Mouse (Mus musculus): ENCODE measurements around the gene Iqgap3. TPM values are rescaled to one million over a fixed set of nuclear protein-coding genes. Genes with fewer than 3 reads are reported as not detected.

The Iqgap3 gene
- polyA plus RNA-seq (2017; shearing (Covaris generic)): 0.97 TPM

DNA sequence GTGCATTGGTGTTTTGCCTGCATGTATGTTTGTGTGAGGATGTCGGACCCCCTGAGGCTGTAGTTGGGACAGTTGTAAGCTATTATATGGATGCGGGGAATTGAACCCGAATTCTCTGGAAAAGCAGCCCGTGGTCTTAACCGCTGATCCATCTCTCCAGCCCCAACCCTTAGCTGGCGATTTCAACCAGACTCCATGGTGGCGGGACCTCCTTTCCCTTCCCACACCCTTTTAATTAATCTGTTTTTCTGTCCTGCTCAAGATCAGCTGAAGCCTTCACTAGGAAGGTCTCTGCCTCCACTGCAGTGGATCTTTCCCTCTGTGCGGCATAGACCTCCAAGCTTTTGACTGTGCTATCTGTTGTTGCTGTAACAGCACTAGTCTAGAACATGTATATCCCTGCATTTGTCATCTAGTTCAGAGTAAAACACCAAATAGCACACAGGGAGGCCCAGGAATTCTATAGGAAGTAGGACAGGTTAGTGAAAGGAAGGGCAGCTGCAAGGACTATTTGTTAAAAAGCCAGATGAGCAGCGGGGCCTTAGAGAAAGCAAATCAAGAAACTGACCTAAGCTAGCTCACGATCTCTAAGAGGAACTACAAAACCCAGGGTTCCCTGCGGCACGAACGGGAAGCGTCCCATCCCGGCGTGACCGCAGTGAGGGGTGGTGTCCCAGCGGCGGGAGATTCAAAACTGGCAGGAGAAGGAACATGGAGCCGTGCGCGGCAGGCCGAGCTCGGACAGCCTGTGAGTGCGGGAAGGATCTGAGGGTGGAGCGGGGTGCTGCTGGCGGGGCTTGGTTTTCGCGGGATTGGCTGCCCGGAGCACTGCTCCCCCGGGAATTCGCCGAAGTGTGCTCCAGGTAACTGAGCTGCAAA is at the start of gene Iqgap3:
Gene Iqgap3 (plus strand): TSS at position 627 of the 879 bp plus-strand sequence.

DNA sequence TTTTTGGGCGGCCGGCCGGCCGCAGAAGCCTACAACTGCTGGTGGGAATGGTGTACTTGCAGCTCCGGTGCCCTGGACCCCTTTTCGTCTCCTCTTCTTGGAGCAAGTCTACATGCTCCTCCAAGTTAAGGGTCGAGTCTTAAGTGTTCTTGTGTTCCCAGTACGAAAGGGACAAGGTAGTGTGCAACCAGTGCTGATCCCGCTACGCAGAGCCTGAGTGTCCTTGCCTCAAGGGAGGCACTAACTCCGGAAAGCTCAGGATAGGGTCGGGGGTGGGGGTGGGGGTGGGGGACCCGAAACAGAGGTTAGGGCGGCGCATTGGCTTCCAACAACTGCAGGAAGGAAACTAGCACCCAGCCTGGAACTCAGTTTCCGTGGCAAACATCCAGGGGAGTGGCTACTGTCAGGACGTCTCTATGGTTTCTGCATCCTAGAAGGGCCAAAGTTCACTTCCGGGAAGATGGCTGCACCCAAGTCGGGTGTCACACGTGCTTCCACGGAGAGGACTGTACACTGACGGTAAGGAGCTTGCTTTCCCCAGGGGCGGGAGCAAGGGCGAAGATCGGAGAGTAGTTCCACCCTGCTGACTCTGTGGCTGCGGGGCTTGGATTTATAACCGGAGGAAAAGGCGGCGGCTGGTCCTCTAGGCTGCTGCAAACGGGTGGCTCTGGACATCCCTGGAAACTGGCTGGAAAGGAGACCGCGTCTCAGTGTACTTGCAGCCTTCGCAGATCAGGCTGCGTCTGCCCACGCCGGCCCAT is 38.9 kb upstream of the Iqgap3 start, which contains the start of gene Gpatch4:
Gene Gpatch4 (plus strand): TSS at position 448 of the 761 bp plus-strand sequence.

DNA sequence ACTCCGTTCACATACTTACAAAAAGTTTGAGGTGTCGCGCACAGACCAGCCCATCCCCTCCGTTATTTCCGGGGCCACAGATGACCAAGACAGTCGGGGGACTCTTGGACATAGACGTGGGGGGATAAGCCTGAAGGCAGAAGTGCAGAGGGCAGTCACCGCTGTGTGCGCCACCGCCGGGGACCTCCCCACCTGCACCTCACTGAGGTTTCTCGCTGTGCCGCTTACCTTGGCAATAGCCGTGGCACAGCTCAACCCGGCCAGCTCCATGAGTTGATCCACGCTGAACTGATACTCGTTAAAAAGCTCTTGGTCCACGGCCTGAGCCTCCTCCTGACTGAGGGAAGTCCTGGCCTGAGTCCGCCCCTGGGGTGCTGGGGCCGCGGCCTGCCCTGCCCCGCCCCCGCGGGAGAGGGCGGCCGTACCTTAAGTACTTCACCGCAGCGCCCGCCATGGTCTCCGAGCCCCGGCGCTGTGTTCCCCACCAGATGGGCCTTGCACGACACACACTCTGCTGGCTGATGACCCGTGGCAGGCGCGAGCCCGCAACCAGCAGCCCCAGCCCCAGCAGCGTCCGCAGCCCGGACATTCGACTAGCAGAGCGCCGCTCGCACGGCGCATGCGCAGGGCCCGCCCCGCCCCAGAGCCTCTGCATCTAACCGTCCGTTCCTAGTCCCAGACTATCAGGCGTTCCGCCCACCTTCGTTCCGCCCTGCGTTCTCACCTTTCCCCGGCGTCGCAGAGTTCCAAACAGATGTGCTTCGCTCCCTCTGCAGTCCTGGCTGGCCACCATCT is 23.7 kb upstream of the Iqgap3 start, which contains the start of gene Naxe:
Gene Naxe (minus strand): TSS at position 594 of the 795 bp plus-strand sequence.

DNA sequence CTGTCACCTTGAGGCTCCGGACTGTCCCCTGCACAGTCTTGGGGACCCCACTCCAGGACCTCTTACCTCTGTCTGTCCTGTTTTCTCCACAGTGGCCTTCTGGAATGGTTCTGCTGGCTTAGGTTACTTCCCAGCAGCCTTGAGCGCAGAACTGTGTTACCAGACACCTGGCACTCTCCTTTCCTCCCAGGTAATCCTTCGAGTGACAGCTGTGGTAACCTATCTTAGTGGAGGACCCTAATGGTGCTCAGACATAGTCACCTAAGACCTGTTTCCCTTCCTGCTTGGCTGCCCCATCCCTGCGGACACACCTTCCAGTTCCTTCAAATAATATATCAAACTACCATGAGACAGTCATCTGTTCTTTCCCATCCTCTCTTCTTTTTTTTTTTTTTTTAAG is 3.6 kb upstream of the Iqgap3 start, which contains the start of gene Ttc24:
Gene Ttc24 (minus strand): TSS at position 101 of the 400 bp plus-strand sequence.

DNA sequence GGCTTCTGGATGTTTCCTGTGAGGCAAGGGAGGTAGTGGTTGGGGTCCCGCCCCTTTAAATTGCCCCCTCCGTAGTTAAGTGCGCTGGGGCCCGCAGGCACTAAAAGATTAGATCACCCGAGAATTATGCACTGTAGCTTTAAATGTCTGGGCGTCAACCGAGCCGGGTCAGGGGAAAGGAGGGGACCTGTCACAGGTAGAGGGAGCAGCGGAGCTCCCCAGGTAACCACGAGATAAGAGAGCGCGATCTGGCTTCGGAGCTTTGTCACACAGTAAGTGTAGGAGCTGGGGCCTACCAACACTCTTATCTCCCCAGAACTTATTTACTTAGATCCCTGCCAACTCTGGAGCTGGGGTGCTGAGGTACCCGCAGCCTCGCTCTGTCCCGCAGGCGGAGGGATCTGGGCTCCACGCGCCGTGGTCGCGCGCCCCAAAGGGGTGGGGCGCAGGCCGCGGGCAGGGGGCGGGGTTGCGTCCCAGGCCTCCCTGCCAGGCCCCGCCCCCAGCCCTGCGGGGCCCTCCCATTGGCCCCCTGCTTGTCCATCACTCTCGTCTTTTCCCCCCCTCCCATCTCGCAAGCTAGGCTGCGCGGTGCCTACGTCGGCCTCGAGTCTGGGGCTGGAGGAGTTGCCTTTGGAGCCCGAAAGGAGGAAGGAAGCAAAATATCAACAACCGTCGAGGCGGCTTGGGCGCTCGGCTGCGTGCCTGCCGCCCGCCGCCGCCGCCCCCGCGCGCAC is 60.2 kb downstream of the Iqgap3 start, which contains the start of gene Mef2d:
Gene Mef2d (plus strand): TSS at position 586 of the 737 bp plus-strand sequence.

Other genes with a start within 250 kb of the Iqgap3 start
- gene Sh2d2a, start 235.2 kb upstream of the Iqgap3 start, polyA plus RNA-seq (2017; shearing (Covaris generic)): 329 TPM
- 12.1 TPM for gene Prcc, start 196.4 kb upstream of the Iqgap3 start, polyA plus RNA-seq (2017; shearing (Covaris generic))
- 31.6 TPM for gene Hdgf, start 175.7 kb upstream of the Iqgap3 start, polyA plus RNA-seq (2017; shearing (Covaris generic))
- gene Mrpl24, start 162.5 kb upstream of the Iqgap3 start, polyA plus RNA-seq (2017; shearing (Covaris generic)): 147 TPM
- 8.2 TPM for gene Isg20l2, start 151.7 kb upstream of the Iqgap3 start, polyA plus RNA-seq (2017; shearing (Covaris generic))
- 24.7 TPM for gene Rrnad1, start 151.3 kb upstream of the Iqgap3 start, polyA plus RNA-seq (2017; shearing (Covaris generic))
- not detected for gene Crabp2, start 133.3 kb upstream of the Iqgap3 start, polyA plus RNA-seq (2017; shearing (Covaris generic))
- not detected for gene Nes, start 110.9 kb upstream of the Iqgap3 start, polyA plus RNA-seq (2017; shearing (Covaris generic))
- not detected for gene Bcan, start 81.7 kb upstream of the Iqgap3 start, polyA plus RNA-seq (2017; shearing (Covaris generic))
- not detected for gene Hapln2, start 54.4 kb upstream of the Iqgap3 start, polyA plus RNA-seq (2017; shearing (Covaris generic))
- 30.5 TPM for gene Gpatch4, start 38.9 kb upstream of the Iqgap3 start, polyA plus RNA-seq (2017; shearing (Covaris generic))
- gene Naxe, start 23.5 kb upstream of the Iqgap3 start, polyA plus RNA-seq (2017; shearing (Covaris generic)): 102 TPM
- not detected for gene Ttc24, start 3.7 kb upstream of the Iqgap3 start, polyA plus RNA-seq (2017; shearing (Covaris generic))
- 27.2 TPM for gene Mef2d, start 60.4 kb downstream of the Iqgap3 start, polyA plus RNA-seq (2017; shearing (Covaris generic))
- gene Rhbg, start 172.7 kb downstream of the Iqgap3 start, polyA plus RNA-seq (2017; shearing (Covaris generic)): not detected
- gene Gm38392, start 205.2 kb downstream of the Iqgap3 start, polyA plus RNA-seq (2017; shearing (Covaris generic)): not detected
- 11.0 TPM for gene Tsacc, start 215.0 kb downstream of the Iqgap3 start, polyA plus RNA-seq (2017; shearing (Covaris generic))
- gene Cct3, start 215.1 kb downstream of the Iqgap3 start, polyA plus RNA-seq (2017; shearing (Covaris generic)): 376 TPM
- gene Glmp, start 243.1 kb downstream of the Iqgap3 start, polyA plus RNA-seq (2017; shearing (Covaris generic)): 422 TPM